Mouse (Mus musculus): ENCODE measurements around the gene Gm6902.
"Not testable (repeated sequence)": the region's sequence is repeated elsewhere in the genome, so short reads cannot be mapped to it uniquely, and the experiment has no call there.

Gm6902 gene

GRCm38 (mm10) chr7:23278800-23279199, at the start of gene Gm6902:
Gm6902 (minus strand) TSS chr7:23278900.
- not testable (repeated sequence) for DNase-seq (ENCODE audit: low read depth)

GRCm38 (mm10) chr7:23300892-23301291, 22.2 kb upstream of the Gm6902 start, which contains the start of gene Nlrp4e:
Nlrp4e (plus strand) TSS chr7:23301192.
- not testable (repeated sequence) for DNase-seq (ENCODE audit: low read depth)

- DNase-seq (ENCODE audit: low read depth) = not testable (repeated sequence)
These were observed 27.1 kb downstream of the Gm6902 start, which contains the start of gene Vmn1r166 for GRCm38 (mm10) chr7:23251582-23251981. Vmn1r166 (minus strand) TSS chr7:23251682.
